Mouse (Mus musculus): Measurements from ENCODE around the gene Snx21. TPM values are rescaled to one million over a fixed set of nuclear protein-coding genes. Genes with fewer than 3 reads are reported as not detected.

Gene Snx21
- polyA plus RNA-seq, 1 experiment: 19.2 TPM

- H3K27me3 ChIP-seq (ENCODE audit: control insufficient read depth, insufficient read depth, low read length): no peaks in the 10 kb centered on the region
- H3K27ac ChIP-seq (ENCODE audit: insufficient read depth, low read depth, low read length): no peak overlapping the region
- 89% methylated on average over 8 of the region's 8 CpGs for whole genome bisulfite sequencing
- TF ChIP-seq CTCF (IDR thresholded peaks at IDR 0.05; ENCODE audit: extremely low read depth, insufficient read length, insufficient replicate concordance, low read depth, low read length): no peak
- TF ChIP-seq POLR2A (IDR thresholded peaks at IDR 0.05; ENCODE audit: low read depth, low read length): no peak
- H3K4me3 ChIP-seq (ENCODE audit: low read depth, low read length): no peak overlapping the region
- H3K36me3 ChIP-seq (ENCODE audit: control insufficient read depth, insufficient read depth, low read length): peaks cover 11% of the 10 kb centered on the region
- H3K4me1 ChIP-seq (ENCODE audit: control insufficient read depth, insufficient read depth, insufficient read length, low read length): peaks cover 8% of the 10 kb centered on the region; the same call in 1 of the 2 replicates
These were observed 30.2 kb downstream of the Snx21 start for GRCm38 (mm10) chr2:164815821-164816220.

- Histone ChIP-seq H3K27me3 (ENCODE audit: control insufficient read depth, insufficient read depth, low read length) (no peaks in the 10 kb centered on the region), H3K36me3 (ENCODE audit: control insufficient read depth, insufficient read depth, low read length) (peaks cover 18% of the 10 kb centered on the region), H3K4me1 (ENCODE audit: control insufficient read depth, insufficient read depth, insufficient read length, low read length) (peaks cover 8% of the 10 kb centered on the region; the same call in 1 of the 2 replicates), H3K4me3 (ENCODE audit: low read depth, low read length) (no peak overlapping the region), H3K27ac (ENCODE audit: insufficient read depth, low read depth, low read length) (no peak overlapping the region)
- TF ChIP-seq CTCF (IDR thresholded peaks at IDR 0.05; ENCODE audit: extremely low read depth, insufficient read length, insufficient replicate concordance, low read depth, low read length) (no peak), POLR2A (IDR thresholded peaks at IDR 0.05; ENCODE audit: low read depth, low read length) (no peak)
- whole genome bisulfite sequencing: 85% methylated on average over 6 of the region's 6 CpGs
These were observed 31.6 kb downstream of the Snx21 start for GRCm38 (mm10) chr2:164817206-164817605.

- TF ChIP-seq CTCF (IDR thresholded peaks at IDR 0.05; ENCODE audit: extremely low read depth, insufficient read length, insufficient replicate concordance, low read depth, low read length) (no peak), POLR2A (IDR thresholded peaks at IDR 0.05; ENCODE audit: low read depth, low read length) (no peak)
- Histone ChIP-seq H3K36me3 (ENCODE audit: control insufficient read depth, insufficient read depth, low read length) (peaks cover 17% of the 10 kb centered on the region), H3K4me1 (ENCODE audit: control insufficient read depth, insufficient read depth, insufficient read length, low read length) (peaks cover 7% of the 10 kb centered on the region; the same call in 1 of the 2 replicates), H3K27me3 (ENCODE audit: control insufficient read depth, insufficient read depth, low read length) (no peaks in the 10 kb centered on the region), H3K4me3 (ENCODE audit: low read depth, low read length) (no peak overlapping the region), H3K27ac (ENCODE audit: insufficient read depth, low read depth, low read length) (no peak overlapping the region)
- 79% methylated on average over 5 of the region's 5 CpGs for WGBS
These were observed 32.1 kb downstream of the Snx21 start for GRCm38 (mm10) chr2:164817703-164818102.

GRCm38 (mm10) chr2:164821060-164821459 is 35.4 kb downstream of the Snx21 start:
- TF ChIP-seq CTCF (IDR thresholded peaks at IDR 0.05; ENCODE audit: extremely low read depth, insufficient read length, insufficient replicate concordance, low read depth, low read length): no peak
- TF ChIP-seq POLR2A (IDR thresholded peaks at IDR 0.05; ENCODE audit: low read depth, low read length): no peak
- 89% methylated on average over 6 of the region's 6 CpGs for WGBS
- Histone ChIP-seq H3K27me3 (ENCODE audit: control insufficient read depth, insufficient read depth, low read length) (no peaks in the 10 kb centered on the region), H3K4me3 (ENCODE audit: low read depth, low read length) (no peak overlapping the region), H3K4me1 (ENCODE audit: control insufficient read depth, insufficient read depth, insufficient read length, low read length) (peaks cover 5% of the 10 kb centered on the region), H3K27ac (ENCODE audit: insufficient read depth, low read depth, low read length) (no peak overlapping the region), H3K36me3 (ENCODE audit: control insufficient read depth, insufficient read depth, low read length) (peaks cover 27% of the 10 kb centered on the region)

DNA sequence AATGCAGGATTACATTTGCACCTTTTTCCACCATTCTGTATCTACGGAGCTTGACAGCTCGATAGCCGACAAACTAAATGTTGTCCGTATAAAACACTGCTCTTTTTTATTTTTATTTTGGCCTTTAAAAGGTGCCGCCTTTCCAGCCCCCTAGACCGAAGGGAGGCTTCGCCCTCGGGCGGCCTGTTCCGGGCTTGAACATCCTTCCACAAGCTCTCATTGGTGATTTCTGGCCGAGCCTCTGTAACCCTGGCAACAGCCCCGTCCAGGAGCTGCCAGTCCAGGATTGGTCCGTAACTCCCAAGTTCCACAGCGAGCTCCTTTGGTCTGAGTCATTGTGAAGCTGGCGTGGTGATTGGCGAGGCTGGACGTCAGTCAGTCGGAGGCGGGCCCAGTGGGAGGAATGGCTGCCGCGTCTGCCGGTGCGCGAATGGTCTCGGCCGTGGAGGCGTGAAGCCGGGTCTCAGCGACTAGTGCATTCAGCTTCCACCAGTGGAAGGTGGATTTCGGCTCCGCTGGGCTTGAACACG is 37.1 kb downstream of the Snx21 start, which contains the start of gene Zswim1:
Zswim1 (plus strand) TSS at position 51 of the 530 bp plus-strand sequence.
- 2% methylated on average over 32 of the region's 32 CpGs for WGBS
- TF ChIP-seq POLR2A (IDR thresholded peaks at IDR 0.05; ENCODE audit: low read depth, low read length) (peak; percentile 67; the same call in 1 of the 2 replicates), CTCF (IDR thresholded peaks at IDR 0.05; ENCODE audit: extremely low read depth, insufficient read length, insufficient replicate concordance, low read depth, low read length) (no peak)
- Histone ChIP-seq H3K4me3 (ENCODE audit: low read depth, low read length) (peak within 1 kb of the TSS; percentile 81), H3K36me3 (ENCODE audit: control insufficient read depth, insufficient read depth, low read length) (peaks cover 34% of the 10 kb centered on the region), H3K27me3 (ENCODE audit: control insufficient read depth, insufficient read depth, low read length) (no peaks in the 10 kb centered on the region), H3K27ac (ENCODE audit: insufficient read depth, low read depth, low read length) (peak within 1 kb of the TSS; percentile 65), H3K4me1 (ENCODE audit: control insufficient read depth, insufficient read depth, insufficient read length, low read length) (peaks cover 5% of the 10 kb centered on the region)

- no peak; the same call in 1 of the 2 replicates for TF ChIP-seq CTCF (IDR thresholded peaks at IDR 0.05; ENCODE audit: extremely low read depth, insufficient read length, insufficient replicate concordance, low read depth, low read length)
- no peak for TF ChIP-seq POLR2A (IDR thresholded peaks at IDR 0.05; ENCODE audit: low read depth, low read length)
- Histone ChIP-seq H3K27ac (ENCODE audit: insufficient read depth, low read depth, low read length) (peak overlapping the region; percentile 65), H3K4me1 (ENCODE audit: control insufficient read depth, insufficient read depth, insufficient read length, low read length) (peaks cover 5% of the 10 kb centered on the region), H3K4me3 (ENCODE audit: low read depth, low read length) (peak overlapping the region; percentile 81), H3K27me3 (ENCODE audit: control insufficient read depth, insufficient read depth, low read length) (no peaks in the 10 kb centered on the region), H3K36me3 (ENCODE audit: control insufficient read depth, insufficient read depth, low read length) (peaks cover 35% of the 10 kb centered on the region)
- under 1% methylated on average over 10 of the region's 10 CpGs for WGBS
These were observed 37.6 kb downstream of the Snx21 start for GRCm38 (mm10) chr2:164823181-164823585.

DNA sequence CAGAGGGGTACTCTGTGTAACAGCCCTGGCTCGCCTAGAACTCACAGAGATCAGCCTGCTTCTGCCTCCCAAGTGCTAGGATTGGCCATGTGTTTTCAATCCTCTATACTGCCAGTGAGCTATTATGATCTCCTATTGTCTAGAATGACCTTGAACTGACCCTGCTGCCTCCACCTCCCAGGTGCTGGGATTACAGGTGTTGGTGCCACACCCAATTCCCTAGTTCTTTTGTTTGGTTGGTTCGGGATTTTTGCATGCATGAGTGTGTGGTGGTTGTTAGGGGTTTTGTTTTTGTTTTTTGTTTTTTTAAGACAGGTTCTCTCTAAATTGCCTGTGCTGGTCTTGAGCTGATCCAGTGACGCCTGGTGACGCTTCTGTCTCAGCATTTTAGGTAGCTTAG is 38.3 kb downstream of the Snx21 start:
- H3K27ac ChIP-seq (ENCODE audit: insufficient read depth, low read depth, low read length): no peak overlapping the region
- H3K36me3 ChIP-seq (ENCODE audit: control insufficient read depth, insufficient read depth, low read length): peaks cover 35% of the 10 kb centered on the region
- H3K27me3 ChIP-seq (ENCODE audit: control insufficient read depth, insufficient read depth, low read length): no peaks in the 10 kb centered on the region
- WGBS: 88% methylated on average over 4 of the region's 4 CpGs
- peaks cover 5% of the 10 kb centered on the region for H3K4me1 ChIP-seq (ENCODE audit: control insufficient read depth, insufficient read depth, insufficient read length, low read length)
- TF ChIP-seq POLR2A (IDR thresholded peaks at IDR 0.05; ENCODE audit: low read depth, low read length): no peak
- no peak for TF ChIP-seq CTCF (IDR thresholded peaks at IDR 0.05; ENCODE audit: extremely low read depth, insufficient read length, insufficient replicate concordance, low read depth, low read length)
- H3K4me3 ChIP-seq (ENCODE audit: low read depth, low read length): no peak overlapping the region
